Mouse (Mus musculus) T-helper 1 cell (primary cell): ENCODE measurements around the gene Zfp518a.

Experiments used
- in situ Hi-C: fragments of 300-600 bp; cut with MboI, MseI; formaldehyde crosslinking; loops from one replicate; pipeline ENCODE4 v1.15.1; 2025; ENCODE audit warnings: high pct_unique_total_duplicates

Gene Zfp518a

DNA sequence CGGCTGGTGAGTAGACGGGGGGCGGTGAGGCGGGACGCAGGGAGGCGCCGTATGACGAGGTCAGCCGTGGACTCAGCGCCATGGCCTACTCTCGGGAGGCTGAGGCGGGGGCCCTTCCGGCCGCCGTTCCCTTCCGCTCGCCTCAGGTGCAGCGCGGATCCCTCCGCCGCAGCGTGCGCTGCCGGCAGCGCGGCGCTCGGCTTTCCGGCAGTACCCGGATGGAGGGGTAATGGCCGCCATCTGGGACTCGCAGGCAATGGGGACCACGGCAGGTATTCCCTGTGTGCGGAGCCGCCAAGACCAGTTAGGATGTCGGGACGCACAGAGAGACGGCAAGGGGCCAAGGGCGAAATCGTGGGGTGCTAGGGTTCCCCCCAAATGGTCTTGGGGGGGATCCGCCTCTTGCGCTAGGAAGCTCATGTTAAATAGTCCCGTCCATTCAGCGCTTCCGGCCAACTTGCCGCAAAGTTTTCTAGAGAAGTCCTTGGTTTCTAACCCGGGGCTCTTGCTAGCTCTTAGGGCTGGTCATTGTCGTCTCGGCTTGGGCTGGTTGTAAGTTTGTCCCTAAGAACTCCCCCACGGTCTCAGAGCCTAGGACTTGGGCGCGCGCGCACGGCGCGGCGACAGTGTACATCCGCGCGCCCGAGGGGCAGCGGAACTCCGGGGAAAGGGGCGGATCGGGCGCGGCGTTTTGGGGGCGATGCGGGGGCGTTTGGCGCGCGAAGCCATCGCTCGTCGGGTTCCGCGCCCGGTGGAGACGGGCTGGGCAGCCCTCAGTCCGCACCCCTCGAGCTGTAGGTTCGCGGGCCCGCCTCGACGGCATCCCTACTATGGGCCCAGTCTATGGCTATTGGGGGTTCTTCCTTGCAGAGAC is at the start of gene Zfp518a:
Zfp518a (plus strand) TSS at position 187 of the 874 bp plus-strand sequence.
- in situ Hi-C loops, result no loop called here

DNA sequence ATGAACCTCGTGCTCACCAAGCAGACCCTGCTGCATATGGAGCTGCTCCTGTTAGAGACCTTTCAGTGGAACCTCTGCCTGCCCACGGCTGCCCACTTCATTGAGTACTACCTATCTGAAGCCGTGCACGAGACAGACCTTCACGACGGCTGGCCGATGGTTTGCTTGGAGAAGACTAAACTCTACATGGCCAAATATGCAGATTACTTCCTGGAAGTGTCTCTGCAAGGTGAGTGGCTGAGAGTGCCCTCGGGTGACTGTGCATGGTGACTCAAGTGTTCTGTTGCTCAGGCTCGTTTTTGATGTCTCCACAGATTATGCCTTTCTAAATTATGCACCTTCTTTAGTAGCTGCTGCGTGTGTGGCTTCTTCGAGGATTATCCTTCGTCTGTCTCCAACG is 49.8 kb upstream of the Zfp518a start:
- in situ Hi-C loops, result no loop called here

- in situ Hi-C loops, result no loop called here
Measured at GRCm38 (mm10) chr19:40849391-40849790, 45.1 kb upstream of the Zfp518a start.

DNA sequence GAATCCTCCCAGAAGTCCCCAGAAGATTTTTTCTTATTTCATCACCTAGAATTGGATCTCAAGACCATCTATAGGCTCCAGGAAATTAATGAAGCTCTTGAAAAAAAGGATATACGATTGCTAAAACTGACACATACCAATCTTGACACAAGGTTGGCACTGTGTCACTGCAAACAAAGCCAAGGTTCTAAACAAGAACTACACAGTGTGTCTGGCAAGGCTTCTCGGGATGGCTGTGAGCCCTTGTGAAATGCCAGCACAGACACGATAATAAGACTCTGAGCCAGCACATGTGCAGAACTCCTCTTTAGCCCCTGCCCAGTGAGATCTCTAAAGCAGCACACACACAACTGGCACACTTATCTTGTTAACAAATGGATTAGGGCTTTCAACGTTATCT is 35.0 kb upstream of the Zfp518a start:
- in situ Hi-C loops, result loop anchor here (10.0 kb wide), 1 partner anchor 975 kb away; no protein-coding TSS in a partner anchor

DNA sequence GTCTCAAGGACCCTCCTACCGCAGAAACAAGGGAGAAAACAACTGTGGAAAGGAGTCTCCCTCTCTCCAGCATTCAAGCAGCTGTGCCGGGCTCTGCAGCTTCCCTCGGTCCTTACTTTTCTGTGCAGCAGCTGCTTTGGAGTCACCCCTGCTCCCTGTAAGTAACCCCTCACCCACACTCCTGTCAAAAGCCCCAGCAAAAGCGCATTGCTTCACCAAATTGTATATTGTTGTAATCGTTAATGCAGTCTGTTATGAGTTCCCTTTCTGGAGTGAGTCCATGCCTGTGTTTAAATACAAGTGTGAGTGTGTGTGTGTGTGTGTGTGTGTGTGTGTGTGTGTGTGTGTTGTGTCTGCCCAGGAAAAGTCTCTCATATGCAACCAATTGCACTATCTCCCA is 26.2 kb upstream of the Zfp518a start:
- in situ Hi-C loops, result no loop called here

GRCm38 (mm10) chr19:40869425-40870105 is 24.9 kb upstream of the Zfp518a start:
- in situ Hi-C loops, result no loop called here

DNA sequence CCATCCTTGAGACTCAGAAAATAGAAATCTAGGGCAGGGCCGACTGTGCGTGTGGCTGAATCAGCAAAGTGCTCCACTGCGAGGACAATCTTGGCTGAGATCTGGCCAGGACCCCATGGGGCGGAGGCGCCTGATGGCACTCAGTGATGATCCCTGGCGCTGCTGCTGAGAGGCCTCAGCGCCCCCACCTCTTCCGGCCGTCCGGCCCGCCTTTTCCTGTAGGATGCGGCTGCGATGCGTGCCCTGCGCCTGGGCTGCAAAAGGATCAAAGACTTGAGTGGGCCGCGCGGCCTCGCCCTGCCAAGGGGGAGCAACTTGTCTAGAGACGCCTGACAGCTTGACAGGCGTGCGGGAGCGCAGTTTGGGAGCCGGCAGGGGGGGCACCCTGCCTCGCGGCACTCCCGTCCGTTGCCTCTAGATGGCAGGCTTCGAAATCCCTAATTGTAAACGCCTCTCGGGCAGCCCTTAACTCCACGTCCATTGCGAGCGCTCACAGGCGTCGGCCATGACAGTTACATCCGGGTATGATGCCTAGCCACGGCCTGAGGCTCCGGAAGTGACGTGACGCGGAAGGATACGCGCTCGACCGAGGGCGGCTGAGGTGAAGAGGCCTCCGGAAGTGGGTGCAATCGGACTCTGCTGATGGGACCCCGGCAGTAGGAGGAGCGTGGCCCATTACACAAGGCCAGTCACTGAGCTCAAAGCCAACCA is 21.4 kb upstream of the Zfp518a start:
- in situ Hi-C loops, result no loop called here

- in situ Hi-C loops, result no loop called here
Measured at GRCm38 (mm10) chr19:40881700-40882099, 12.8 kb upstream of the Zfp518a start.

DNA sequence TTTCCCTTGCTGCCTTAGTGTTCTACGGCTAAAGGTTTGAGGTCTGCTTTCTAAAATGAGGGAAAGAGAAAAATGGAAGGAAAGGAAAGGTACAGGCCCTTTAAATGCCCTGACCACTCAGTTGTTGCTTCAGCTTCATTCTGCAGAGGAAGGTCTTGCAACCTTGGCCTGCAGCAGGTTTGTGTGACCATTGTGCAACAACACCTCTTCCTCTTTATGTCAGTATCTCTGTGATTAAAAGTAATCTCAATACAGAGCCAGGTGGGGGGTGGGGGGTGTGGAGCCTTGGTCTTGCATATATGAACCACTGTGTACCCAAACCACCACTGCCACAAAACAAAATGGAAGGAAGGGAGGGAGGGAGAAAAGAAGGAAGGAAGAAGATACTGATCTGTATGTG is 5.6 kb upstream of the Zfp518a start:
- in situ Hi-C loops, result no loop called here

DNA sequence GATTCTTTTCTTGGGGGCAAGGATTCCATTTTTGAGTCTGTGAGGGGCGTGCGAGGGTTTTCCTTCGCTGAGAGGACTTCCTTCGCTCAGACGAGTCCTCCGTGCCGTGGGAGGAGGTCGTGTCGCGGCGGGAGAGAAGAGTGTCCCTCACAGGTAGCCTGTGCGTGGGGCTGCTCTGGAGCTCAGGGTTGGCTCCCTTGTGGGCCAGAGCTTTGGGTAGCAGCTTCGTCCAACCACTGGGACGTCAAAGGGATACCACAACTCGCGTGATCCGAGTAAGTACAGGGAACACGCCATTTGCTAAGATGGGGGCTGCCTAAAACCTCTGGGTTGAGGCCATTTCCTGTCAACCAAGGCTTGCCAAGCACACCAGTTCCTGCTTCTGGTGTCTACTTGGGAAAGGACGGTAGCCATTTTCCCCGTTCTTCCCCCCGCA is 416 bp upstream of the Zfp518a start:
- in situ Hi-C loops, result no loop called here

GRCm38 (mm10) chr19:40895393-40895703 is 843 bp downstream of the Zfp518a start:
- in situ Hi-C loops, result no loop called here

DNA sequence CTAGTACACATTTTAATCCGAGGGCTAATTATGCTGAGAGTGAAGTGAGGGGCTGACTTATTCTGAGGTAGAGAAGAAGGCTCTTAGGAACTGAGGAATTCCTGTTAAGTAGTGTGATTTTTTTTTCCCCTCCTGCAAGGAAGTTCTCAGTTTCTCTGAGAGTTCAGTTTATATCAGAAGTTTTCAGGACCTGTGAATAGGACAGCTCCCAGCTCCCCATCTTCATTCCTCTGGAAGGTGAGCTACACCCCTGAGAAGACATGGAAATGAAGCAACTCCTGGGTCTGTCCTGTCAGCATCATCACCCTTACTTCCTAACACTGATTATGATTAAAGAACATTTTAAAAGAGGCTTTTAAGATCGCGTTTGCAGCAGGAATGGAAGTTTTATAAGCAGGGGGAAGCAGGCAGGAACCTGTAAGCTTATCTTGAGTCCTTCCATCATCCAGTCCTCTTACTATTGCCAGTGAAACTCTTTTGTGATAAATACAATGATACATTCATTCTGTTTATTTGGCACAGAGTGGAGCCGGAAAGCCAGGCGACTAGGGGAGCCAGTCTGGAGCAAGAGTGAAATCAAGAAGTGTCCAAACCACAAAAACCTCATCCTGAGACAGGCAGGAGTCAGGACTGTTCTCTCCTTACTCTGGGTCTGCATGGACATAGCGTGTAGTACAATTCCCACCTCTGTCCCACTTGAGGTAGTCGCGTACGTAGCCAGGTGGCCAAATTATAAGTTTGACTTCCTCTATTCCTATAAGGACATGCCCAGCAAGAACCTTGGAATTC is 37.3 kb downstream of the Zfp518a start:
- in situ Hi-C loops, result no loop called here

DNA sequence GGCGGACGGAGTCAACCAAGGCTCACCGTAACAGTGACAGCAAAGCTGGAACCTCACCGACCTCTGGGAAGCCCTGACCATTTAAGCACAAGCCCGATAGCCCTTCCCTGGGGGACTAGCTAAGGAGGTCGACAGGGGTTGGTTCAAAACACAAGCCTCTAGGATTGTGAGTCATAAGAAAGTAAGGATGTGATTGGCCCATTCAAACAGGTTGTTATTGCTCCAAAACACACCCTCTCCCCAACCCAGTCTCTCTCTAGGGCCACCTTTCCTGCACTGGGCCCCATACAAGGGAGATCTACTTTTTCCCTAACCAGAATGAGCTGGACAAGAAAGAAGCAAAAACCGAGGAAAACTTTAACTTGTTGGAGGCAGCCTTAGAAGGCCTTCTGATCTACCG is 40.9 kb downstream of the Zfp518a start:
- in situ Hi-C loops, result no loop called here

DNA sequence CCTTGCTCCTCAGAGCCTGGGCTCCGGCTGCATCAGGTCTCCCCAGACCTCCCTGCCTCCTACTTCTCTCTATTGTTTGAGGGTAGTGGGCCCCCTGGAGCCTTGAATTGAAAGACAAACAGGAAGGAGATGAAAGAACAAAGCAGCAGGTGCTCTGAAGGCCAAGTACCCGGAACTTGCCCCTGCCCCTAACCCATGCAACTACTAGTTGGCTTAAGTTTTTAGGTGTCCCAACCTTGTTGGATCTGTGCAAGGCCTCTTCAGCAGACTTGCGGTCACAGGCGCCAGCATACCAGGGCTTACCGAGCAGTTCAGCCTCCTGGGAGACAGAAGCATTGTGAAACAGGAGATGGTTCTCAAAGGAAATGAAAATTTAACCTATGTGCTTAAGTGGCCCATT is 41.5 kb downstream of the Zfp518a start:
- in situ Hi-C loops, result no loop called here

- in situ Hi-C loops, result no loop called here
Measured at GRCm38 (mm10) chr19:40943552-40943951, 49.0 kb downstream of the Zfp518a start.

GRCm38 (mm10) chr19:40946937-40947577 is 52.6 kb downstream of the Zfp518a start:
- in situ Hi-C loops, result no loop called here

- in situ Hi-C loops, result no loop called here
Measured at GRCm38 (mm10) chr19:40958981-40959380, 64.5 kb downstream of the Zfp518a start.

DNA sequence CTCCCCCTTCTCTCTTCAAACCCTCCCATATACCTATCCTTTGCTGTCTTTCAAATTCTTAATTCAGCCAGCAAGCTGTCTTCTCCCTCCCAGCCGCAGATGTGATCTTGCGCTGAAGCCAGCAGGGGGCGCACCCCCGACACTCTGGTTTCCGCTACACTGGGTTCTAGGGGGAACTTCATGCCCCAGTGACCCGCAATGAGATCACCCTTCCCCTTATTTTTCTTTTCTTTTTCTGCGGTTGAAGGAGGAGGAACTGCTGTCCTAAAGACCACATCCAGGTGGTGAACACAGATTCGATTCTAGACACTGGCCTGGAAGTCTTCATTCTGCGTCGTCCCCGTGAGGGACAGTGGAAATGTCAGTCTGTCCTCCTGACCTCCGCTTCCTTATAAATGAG is 68.5 kb downstream of the Zfp518a start:
- in situ Hi-C loops, result no loop called here

DNA sequence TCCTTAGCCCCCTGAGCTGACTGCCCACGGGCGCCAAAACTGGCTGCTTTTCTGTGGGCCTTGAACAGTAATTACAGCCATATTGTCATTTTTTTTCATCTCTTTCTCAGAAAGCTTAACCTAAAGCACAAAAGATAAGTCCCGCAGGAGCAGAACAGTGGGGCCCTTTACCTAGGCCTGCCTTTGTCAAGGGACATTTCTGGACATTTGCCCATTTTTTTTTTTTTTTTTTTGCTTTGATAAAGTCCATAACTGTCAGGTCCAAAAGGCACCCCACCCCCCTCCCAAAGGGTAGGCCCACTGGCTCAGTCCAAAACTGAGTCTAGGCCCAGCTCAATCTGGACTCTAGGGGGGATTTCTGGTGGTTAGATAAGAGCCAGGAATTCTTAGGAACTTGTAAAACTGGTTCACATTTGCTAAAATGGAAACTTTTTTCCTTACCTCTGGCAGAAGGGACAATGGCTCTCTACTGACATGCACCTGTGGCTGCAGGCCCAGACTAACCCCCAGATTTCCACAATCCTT is 69.9 kb downstream of the Zfp518a start:
- in situ Hi-C loops, result no loop called here

GRCm38 (mm10) chr19:40964936-40965850 is 70.7 kb downstream of the Zfp518a start:
- in situ Hi-C loops, result no loop called here
